Mouse (Mus musculus): Measurements from ENCODE around the gene Gm9195.

GRCm38 (mm10) chr14:72440436-72440835 is 51.2 kb downstream of the Gm9195 start:
- no peak for TF ChIP-seq CTCF (IDR thresholded peaks at IDR 0.05; ENCODE audit: extremely low read depth, insufficient read depth, low read length)
- no peak for TF ChIP-seq POLR2A (IDR thresholded peaks at IDR 0.05; ENCODE audit: extremely low read depth, insufficient read depth, low read length)

Measured in cortical plate, adult 2 months (tissue).